Mouse (Mus musculus) left cerebral cortex, postnatal 10 days (tissue): Measurements from ENCODE around the gene Cacnb2. TPM values are rescaled to one million over a fixed set of nuclear protein-coding genes. Genes with fewer than 3 reads are reported as not detected.

Source experiments
- DNase-seq, 2 experiments: peaks; one replicate each; pipeline ENCODE4 v3.0.0; 2021 to 2022; ENCODE audit warnings: low spot score in 2 of 2, mixed read lengths in 1 of 2; ENCODE audit errors: extremely low spot score in 1 of 2
- intact Hi-C: fragments of 180-260 bp; cut with DNase I; formaldehyde crosslinking; loops from one replicate; pipeline ENCODE4 v1.15.1; 2025
- total RNA-seq, 2 experiments: library from RNA; stranded (reverse); gene quantifications; 2 replicates each; pipeline ENCODE4 v1.2.3; 2021

Cacnb2 gene
- total RNA-seq, 2 experiments from 2014 or later, result 32.5 to 36.1 TPM

GRCm38 (mm10) chr2:15026817-15027216, 423.9 kb downstream of the Cacnb2 start:
- intact Hi-C loops, result no loop called here
- DNase-seq, result no peak

DNA sequence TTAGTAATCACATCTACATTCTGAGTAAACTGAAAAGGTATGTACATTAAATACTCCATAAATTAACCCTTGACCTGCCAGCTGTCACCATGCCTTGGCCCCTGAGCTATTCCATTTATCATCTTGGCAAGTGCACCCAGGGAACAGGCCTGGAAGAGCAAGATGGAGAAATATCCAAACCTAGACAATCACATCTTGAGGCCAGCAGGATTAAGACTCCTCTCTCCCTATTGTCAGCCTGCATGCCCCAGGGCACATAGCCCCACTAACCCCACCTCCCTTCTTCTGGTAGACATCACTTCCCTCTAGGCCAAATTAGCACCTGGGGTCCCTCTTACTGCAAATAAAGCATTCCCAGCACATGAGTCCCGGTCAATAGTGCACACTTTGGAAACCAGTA, 424.9 kb downstream of the Cacnb2 start:
- no peak for DNase-seq
- intact Hi-C loops, result no loop called here

Other genes with a start within 250 kb of the Cacnb2 start
- 10 to 100 TPM; 21.5 to 28.2 TPM for gene Slc39a12, start 214.8 kb upstream of the Cacnb2 start, total RNA-seq